Mouse (Mus musculus) forebrain, embryonic 14.5 days (tissue): Measurements from ENCODE around the gene Pcnp. TPM values are rescaled to one million over a fixed set of nuclear protein-coding genes. Genes with fewer than 3 reads are reported as not detected.
A peak's percentile ranks its signal among the peaks of the same experiment; 100 is the strongest.
"Not testable (repeated sequence)": the region's sequence is repeated elsewhere in the genome, so short reads cannot be mapped to it uniquely, and the experiment has no call there.

ENCODE experiments used
- ATAC-seq: fragments of 200-750 bp; cut with Nextera tagmentation; 2 replicates; pipeline ENCODE4 v1.8.0; 2017; ENCODE audit warnings: mild to moderate bottlenecking, moderate library complexity
- DNase-seq: peaks from one replicate; pipeline ENCODE4 v3.0.0-alpha.2; 2015; ENCODE audit warnings: low spot score
- H3K27ac ChIP-seq: fragments of 300-500 bp; sonication (generic); 2 replicates; pipeline ENCODE4 v1.5.1; 2014; ENCODE audit warnings: low read depth, mild to moderate bottlenecking, control low read depth, low read length, moderate library complexity
- H3K27me3 ChIP-seq: fragments of 300-500 bp; sonication (generic); replicated peaks from 2 replicates; pipeline ENCODE4 v1.6.1; 2014; ENCODE audit warnings: low read length, control low read depth, mixed read lengths; ENCODE audit not compliant: control insufficient read depth, insufficient read depth
- H3K36me3 ChIP-seq: fragments of 300-500 bp; sonication (generic); 2 replicates; pipeline ENCODE4 v1.6.1; 2014; ENCODE audit warnings: low read length, control low read depth; ENCODE audit not compliant: control insufficient read depth, insufficient read depth
- H3K4me1 ChIP-seq: fragments of 300-500 bp; sonication (generic); 2 replicates; pipeline ENCODE4 v1.6.1; 2014; ENCODE audit warnings: antibody characterized with exemption, low read length, control low read depth; ENCODE audit not compliant: control insufficient read depth, insufficient read depth
- H3K4me2 ChIP-seq: fragments of 300-500 bp; sonication (generic); 2 replicates; pipeline ENCODE4 v1.6.1; 2014; ENCODE audit warnings: mild to moderate bottlenecking, control low read depth, low read length
- H3K4me3 ChIP-seq: fragments of 300-500 bp; sonication (generic); 2 replicates; pipeline ENCODE4 v1.5.1; 2014; ENCODE audit warnings: low read depth, low read length, control low read depth
- H3K9ac ChIP-seq: fragments of 300-500 bp; sonication (generic); 2 replicates; pipeline ENCODE4 v1.6.1; 2014; ENCODE audit warnings: mild to moderate bottlenecking, low read length, control low read depth, moderate library complexity
- H3K9me3 ChIP-seq: fragments of 300-500 bp; sonication (generic); replicated peaks from 2 replicates; pipeline ENCODE4 v1.6.1; 2016; ENCODE audit warnings: low read length, control low read depth, mixed read lengths; ENCODE audit not compliant: control insufficient read depth
- WGBS: fragments of 180-500 bp; shearing (Covaris S2); extraction: QIAGEN DNeasy Blood & Tissue Kit; methylation state at CpG from one replicate; pipeline ENCODE4 v1.1.7; 2014; 5-methylcytosine and 5-hydroxymethylcytosine counted together
- polyA plus RNA-seq: library from polyadenylated mRNA; unstranded; fragments of >200 nt; fragmentation: Nextera tagmentation; extraction: Ambion mirVana; gene quantifications from 2 replicates; pipeline ENCODE4 v1.2.1, GENCODE M21; 2014

Gene Pcnp
- 252 and 255 TPM in 2 replicates for polyA plus RNA-seq

DNA sequence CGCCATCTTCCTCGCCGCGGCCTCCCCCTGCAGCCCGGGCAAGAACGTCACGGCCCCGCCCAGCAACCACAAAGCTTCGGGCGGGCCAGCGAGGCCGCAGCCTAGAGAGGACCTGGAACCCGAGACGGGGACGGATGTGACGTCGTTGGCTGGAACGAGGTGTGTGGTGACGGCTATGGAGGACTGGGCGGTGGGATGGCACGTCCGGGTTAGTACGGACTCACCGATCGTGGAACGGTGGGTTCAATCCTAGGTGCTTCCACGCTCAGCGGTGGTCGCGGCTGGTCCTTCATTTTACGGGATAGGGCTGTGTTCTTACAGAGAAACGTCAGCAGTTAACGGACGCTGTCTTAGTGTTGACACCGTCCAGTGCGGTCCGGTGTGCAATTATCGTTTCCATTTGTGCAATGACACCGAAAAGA lies at the start of gene Pcnp:
TSS of gene Pcnp (minus strand) at position 79 of the 422 bp plus-strand sequence.
- H3K36me3 ChIP-seq: peaks cover 41% of the 10 kb centered on the region
- WGBS: under 1% methylated on average over 39 of the region's 39 CpGs
- no peaks in the 10 kb centered on the region for H3K27me3 ChIP-seq
- H3K9me3 ChIP-seq: no peaks in the 10 kb centered on the region
- H3K9ac ChIP-seq: peak within 1 kb of the TSS; percentile 95
- peak within 1 kb of the TSS; percentile 88 for H3K27ac ChIP-seq
- DNase-seq (peak; percentile 99), ATAC-seq (peak; percentile 100)
- H3K4me3 ChIP-seq: peak within 1 kb of the TSS; percentile 95
- H3K4me1 ChIP-seq: peaks cover 16% of the 10 kb centered on the region
- H3K4me2 ChIP-seq: peak within 1 kb of the TSS; percentile 73

DNA sequence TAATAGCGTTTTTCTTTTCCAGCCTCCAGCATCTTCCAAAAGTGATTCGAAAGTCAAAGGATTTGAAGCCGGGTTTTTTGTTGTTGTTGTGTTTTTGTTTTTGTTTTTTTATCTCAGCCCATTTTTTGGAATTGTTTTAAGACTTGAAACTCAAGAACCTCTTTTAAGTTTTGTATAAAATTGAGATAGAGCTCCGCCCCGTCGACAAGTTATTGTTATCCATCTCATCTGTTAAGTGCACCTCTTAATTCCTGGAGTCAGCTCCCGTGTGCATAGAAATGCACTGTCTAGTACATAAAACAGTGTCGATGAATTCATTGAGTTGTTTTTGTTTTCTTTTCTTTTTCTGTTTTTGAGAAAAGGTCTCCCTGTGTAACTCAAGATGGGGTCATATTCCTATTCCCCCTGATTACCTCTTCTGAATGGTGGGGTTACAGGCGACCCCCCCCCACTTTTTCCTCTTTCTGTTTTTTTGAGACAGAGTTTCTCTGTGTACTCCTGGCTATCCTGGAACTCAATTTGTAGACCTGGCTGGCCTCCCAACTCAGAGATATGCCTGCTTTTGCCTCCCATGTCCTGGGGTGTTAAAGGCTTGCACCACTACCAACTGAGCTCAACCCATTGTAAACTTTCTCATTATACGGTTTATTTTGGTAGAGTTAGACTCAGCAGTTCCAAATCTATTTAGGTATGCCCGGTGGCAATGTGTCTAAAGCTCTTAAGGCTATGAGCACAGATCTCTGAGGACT lies 46.8 kb upstream of the Pcnp start:
- WGBS: 4% methylated on average over 11 of the region's 11 CpGs
- no peaks in the 10 kb centered on the region for H3K27me3 ChIP-seq
- H3K4me3 ChIP-seq: peak overlapping the region; percentile 75
- H3K9me3 ChIP-seq: no peaks in the 10 kb centered on the region
- peaks cover 8% of the 10 kb centered on the region for H3K4me1 ChIP-seq
- peak; percentile 29 for DNase-seq
- H3K36me3 ChIP-seq: no peaks in the 10 kb centered on the region
- H3K27ac ChIP-seq: peak overlapping the region; percentile 93
- peak overlapping the region; percentile 78 for H3K9ac ChIP-seq
- H3K4me2 ChIP-seq: peak overlapping the region; percentile 52
- ATAC-seq: peak; percentile 21; the same call in 1 of the 2 replicates

DNA sequence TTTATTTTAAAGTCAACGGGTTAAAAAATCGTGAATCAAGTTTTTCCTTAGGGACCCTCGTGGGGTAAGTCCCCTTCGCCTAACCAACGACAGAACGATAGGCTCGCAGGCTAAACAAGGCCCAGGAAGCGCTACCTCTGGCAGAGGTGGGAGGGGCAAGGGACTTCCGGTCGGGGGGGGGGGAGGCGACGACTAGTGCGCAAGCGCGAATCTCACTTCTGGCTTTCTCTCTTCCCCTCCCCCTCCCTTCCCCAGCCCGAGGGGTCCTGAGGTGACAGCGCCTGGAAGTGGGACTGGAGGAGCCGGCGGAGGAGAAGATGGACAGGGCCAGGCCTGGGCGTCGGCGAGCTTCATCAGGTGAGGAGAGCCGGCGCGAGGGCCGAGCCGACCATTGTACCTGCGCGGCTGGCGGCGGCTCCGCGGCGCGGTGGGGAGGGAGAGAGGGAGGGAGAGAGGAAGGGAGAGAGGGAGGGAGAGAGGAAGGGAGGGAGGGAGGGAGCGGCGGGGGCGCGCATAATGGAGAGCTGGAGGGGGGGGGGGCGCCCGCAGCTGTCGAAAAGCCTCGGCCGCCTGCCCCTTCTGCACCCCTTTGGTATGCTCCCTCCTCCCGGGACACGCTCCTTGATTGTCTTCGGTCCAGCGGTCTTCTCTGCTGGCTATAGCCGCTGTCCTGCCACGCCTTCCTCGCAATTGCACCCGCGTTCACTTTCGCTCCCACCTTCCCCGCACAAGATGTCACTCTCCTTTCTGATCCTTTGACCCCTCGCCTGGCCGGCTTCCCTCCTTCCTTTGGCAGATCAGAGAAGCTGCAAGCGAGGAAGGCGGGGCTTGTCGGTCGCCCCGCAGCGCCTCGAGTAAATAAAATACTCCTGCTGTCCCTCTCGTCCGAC lies 45.9 kb upstream of the Pcnp start:
- Histone ChIP-seq H3K4me1 (peaks cover 8% of the 10 kb centered on the region), H3K9me3 (no peaks in the 10 kb centered on the region), H3K36me3 (no peaks in the 10 kb centered on the region), H3K9ac (peak overlapping the region; percentile 78), H3K4me3 (peak overlapping the region; percentile 75), H3K27ac (peak overlapping the region; percentile 93), H3K4me2 (peak overlapping the region; percentile 52), H3K27me3 (no peaks in the 10 kb centered on the region)
- ATAC-seq (peak; percentile 93), DNase-seq (peak; percentile 96)
- WGBS: under 1% methylated on average over 50 of the region's 66 CpGs

DNA sequence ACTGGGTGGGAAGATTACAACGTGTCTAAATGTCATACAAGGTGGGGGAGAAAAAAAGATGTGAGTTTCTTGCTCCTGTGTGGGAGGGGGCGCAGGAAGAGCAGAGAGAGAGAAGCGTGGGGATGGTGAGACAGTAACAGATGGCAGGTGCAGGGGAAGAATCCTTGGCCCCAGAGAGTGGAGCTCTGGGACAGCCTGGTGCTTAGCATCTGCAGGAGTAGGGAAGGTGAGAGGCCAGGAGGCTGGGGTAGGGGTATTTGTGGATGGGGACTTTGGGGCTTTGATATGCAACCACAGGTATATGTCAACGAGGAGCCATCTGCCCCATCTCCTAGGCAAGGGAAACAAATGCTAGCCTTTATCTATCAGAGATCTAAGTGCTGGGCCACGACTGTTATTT lies 45.0 kb upstream of the Pcnp start:
- H3K27me3 ChIP-seq: no peaks in the 10 kb centered on the region
- H3K36me3 ChIP-seq: no peaks in the 10 kb centered on the region
- H3K4me1 ChIP-seq: peaks cover 8% of the 10 kb centered on the region
- no peak overlapping the region for H3K27ac ChIP-seq
- 72% methylated on average over 5 of the region's 5 CpGs for WGBS
- ATAC-seq (no peak), DNase-seq (no peak)
- H3K4me3 ChIP-seq: no peak overlapping the region
- H3K4me2 ChIP-seq: no peak overlapping the region; the same call in 1 of the 2 replicates
- H3K9me3 ChIP-seq: no peaks in the 10 kb centered on the region
- no peak overlapping the region for H3K9ac ChIP-seq

DNA sequence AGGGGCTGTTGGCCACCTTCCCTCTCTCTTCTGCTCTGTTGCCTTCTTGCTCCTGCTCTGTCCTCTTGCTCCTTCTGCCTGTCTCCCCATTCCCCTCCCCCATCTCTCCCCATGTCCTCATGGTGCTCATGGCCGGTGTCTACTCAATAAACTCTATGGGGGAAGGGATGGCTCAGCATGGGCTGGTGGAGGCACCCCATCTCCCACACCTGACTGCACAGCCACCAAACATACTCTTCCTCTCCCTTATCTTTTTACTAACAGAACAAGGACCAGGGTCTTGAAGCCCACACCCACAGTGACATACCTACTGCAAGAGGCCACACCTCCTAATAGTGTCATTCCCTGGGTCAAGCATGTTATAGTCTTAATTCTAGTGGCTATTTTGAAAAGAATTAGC lies 44.6 kb upstream of the Pcnp start:
- no peaks in the 10 kb centered on the region for H3K36me3 ChIP-seq
- H3K9ac ChIP-seq: no peak overlapping the region
- H3K27ac ChIP-seq: no peak overlapping the region
- 78% methylated on average over 1 of the region's 1 CpGs for WGBS
- H3K4me2 ChIP-seq: no peak overlapping the region
- H3K4me3 ChIP-seq: no peak overlapping the region
- no peaks in the 10 kb centered on the region for H3K27me3 ChIP-seq
- ATAC-seq: no peak
- H3K4me1 ChIP-seq: peaks cover 8% of the 10 kb centered on the region
- no peaks in the 10 kb centered on the region for H3K9me3 ChIP-seq
- DNase-seq: no peak

DNA sequence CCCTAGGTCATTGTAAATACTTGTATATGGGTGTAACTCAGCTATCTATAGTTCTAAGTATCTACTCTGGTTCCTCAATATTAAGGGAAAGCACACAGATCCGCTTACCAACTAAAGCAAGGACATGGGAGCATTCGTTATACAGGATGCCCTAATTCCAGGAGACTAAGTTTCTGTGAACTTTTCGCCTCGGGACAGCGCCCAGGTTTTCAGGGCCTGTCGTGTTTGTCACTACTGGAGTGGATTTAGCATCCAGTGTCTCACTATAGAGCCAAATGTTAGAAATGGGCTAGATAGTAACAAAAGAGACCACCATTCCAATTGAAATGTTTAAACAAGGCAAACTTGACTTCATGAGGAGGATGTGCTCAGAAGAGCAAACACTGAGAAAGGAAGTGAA lies 43.6 kb upstream of the Pcnp start:
- not testable (repeated sequence) for H3K9ac ChIP-seq, H3K4me2 ChIP-seq, H3K4me1 ChIP-seq, H3K27ac ChIP-seq, ATAC-seq, DNase-seq, H3K9me3 ChIP-seq, H3K36me3 ChIP-seq, H3K4me3 ChIP-seq, H3K27me3 ChIP-seq
- 92% methylated on average over 6 of the region's 6 CpGs for WGBS

DNA sequence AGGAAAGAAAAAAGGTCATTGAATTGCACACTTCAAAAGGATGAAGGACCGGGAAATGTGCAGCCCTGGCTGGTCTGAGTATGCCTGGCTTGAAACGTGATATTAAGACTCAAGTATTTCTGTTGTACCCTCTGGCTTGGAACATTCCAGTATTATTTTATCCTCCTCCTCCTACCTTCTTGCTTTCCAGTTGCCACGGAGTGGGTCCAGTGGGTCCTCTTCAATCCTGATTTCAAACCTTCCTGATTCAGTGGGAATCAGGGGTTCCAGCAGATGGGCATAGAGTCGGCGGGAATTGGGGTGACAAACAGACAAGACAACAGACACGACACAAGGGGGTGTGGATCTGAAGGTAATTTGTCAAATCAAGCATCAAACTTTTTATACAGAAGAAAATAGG lies 43.0 kb upstream of the Pcnp start:
- Histone ChIP-seq H3K36me3 (no peaks in the 10 kb centered on the region), H3K27me3 (no peaks in the 10 kb centered on the region), H3K27ac (no peak overlapping the region), H3K9ac (no peak overlapping the region), H3K4me3 (no peak overlapping the region), H3K4me2 (no peak overlapping the region), H3K4me1 (peaks cover 8% of the 10 kb centered on the region), H3K9me3 (no peaks in the 10 kb centered on the region)
- WGBS: 77% methylated on average over 6 of the region's 6 CpGs
- no peak for DNase-seq
- ATAC-seq: no peak

DNA sequence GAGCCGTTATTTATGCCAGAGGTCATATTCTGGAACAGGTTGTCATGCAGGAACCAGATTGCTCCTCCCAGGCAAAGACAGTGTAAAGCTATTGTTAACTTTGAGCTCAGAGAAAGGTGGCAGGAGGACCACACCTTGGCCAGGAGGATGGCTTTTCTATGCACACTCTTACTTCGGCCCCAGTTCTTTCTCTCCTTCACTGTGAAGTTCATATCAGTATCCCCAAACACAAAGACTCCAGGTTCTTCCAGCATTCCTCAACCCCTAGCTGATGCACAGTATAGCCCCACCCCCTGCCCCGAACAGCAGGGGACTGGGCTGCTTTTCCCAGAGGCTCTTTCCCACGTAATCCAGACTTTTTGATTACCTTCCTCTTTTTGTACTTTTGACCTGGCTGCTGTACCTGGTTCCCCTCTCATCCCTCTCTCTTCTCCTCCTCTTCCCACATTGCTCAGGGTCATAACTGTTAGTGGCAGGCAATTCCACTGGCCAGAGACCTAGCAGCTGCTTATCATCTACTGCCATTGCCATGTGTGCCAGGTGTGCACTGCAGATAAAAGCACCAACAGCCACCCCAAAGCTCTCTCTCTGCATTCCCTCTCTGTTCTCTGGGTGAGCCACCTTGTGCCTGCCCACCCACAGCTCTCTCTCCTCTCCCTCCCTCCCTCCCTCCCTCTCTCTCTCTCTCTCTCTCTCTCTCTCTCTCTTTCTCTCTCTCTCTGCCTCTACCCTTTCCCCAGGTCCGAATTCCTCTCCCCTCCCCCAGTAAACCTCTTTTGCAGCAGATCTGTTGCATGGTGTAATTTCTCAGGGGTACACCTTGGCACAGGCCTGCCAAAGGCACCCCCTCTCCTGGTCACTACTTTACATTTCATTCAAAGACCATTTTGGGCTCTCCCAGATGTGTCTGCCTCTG lies 42.0 kb upstream of the Pcnp start:
- Histone ChIP-seq H3K27ac (no peak overlapping the region), H3K4me2 (no peak overlapping the region), H3K27me3 (no peaks in the 10 kb centered on the region), H3K4me3 (no peak overlapping the region), H3K9me3 (no peaks in the 10 kb centered on the region), H3K36me3 (no peaks in the 10 kb centered on the region), H3K4me1 (peaks cover 3% of the 10 kb centered on the region), H3K9ac (no peak overlapping the region)
- 44% methylated on average over 5 of the region's 5 CpGs for WGBS
- ATAC-seq: no peak
- DNase-seq: no peak
